Mouse (Mus musculus) hindbrain, embryonic 13.5 days (tissue): ENCODE data around the gene Trim10. TPM values are rescaled to one million over a fixed set of nuclear protein-coding genes. Genes with fewer than 3 reads are reported as not detected.
"Not testable (repeated sequence)": the region's sequence is repeated elsewhere in the genome, so short reads cannot be mapped to it uniquely, and the experiment has no call there.

Experiments used
- ATAC-seq: fragments of 200-750 bp; cut with Nextera tagmentation; 2 replicates; pipeline ENCODE4 v1.8.0; 2017; ENCODE audit warnings: moderate TSS enrichment; ENCODE audit not compliant: low FRiP score
- H3K27ac ChIP-seq: fragments of 300-500 bp; sonication (generic); 2 replicates; pipeline ENCODE4 v1.5.1; 2015; ENCODE audit warnings: inconsistent platforms, mild to moderate bottlenecking, moderate library complexity
- H3K27me3 ChIP-seq: fragments of 300-500 bp; sonication (generic); 2 replicates; pipeline ENCODE4 v1.6.1; 2015; ENCODE audit warnings: mild to moderate bottlenecking, inconsistent platforms
- H3K36me3 ChIP-seq: fragments of 300-500 bp; sonication (generic); 2 replicates; pipeline ENCODE4 v1.6.1; 2015; ENCODE audit warnings: mild to moderate bottlenecking, inconsistent platforms
- H3K4me1 ChIP-seq: fragments of 300-500 bp; sonication (generic); replicated peaks from 2 replicates; pipeline ENCODE4 v1.6.1; 2015; ENCODE audit warnings: inconsistent platforms
- H3K4me2 ChIP-seq: fragments of 300-500 bp; sonication (generic); 2 replicates; pipeline ENCODE4 v1.6.1; 2015; ENCODE audit warnings: inconsistent platforms, mild to moderate bottlenecking, moderate library complexity
- H3K4me3 ChIP-seq: fragments of 300-500 bp; sonication (generic); 2 replicates; pipeline ENCODE4 v1.5.1; 2015; ENCODE audit warnings: mild to moderate bottlenecking, inconsistent platforms
- H3K9ac ChIP-seq: fragments of 300-500 bp; sonication (generic); 2 replicates; pipeline ENCODE4 v1.6.1; 2015; ENCODE audit warnings: mild to moderate bottlenecking, inconsistent platforms
- H3K9me3 ChIP-seq: fragments of 300-500 bp; sonication (generic); 2 replicates; pipeline ENCODE4 v1.6.1; 2016; ENCODE audit warnings: inconsistent platforms
- WGBS: fragments of 180-500 bp; shearing (Covaris S2); methylation state at CpG from one replicate; pipeline ENCODE4 v1.1.7; 2015; 5-methylcytosine and 5-hydroxymethylcytosine counted together
- polyA plus RNA-seq: library from polyadenylated mRNA; unstranded; fragments of >200 nt; fragmentation: Nextera tagmentation; extraction: Ambion mirVana; gene quantifications from 2 replicates; pipeline ENCODE4 v1.2.1, GENCODE M21; 2015

Trim10 gene
- polyA plus RNA-seq = 1.3 and 1.8 TPM in 2 replicates

- Histone ChIP-seq H3K4me3 (no peak within 1 kb of the TSS), H3K9me3 (no peaks in the 10 kb centered on the region), H3K4me2 (no peak within 1 kb of the TSS), H3K27ac (no peak within 1 kb of the TSS), H3K9ac (no peak within 1 kb of the TSS), H3K36me3 (no peaks in the 10 kb centered on the region), H3K27me3 (peaks cover 25% of the 10 kb centered on the region), H3K4me1 (peaks cover 11% of the 10 kb centered on the region)
- no peak for ATAC-seq
- 80% methylated on average over 4 of the region's 4 CpGs for WGBS
These were observed at the start of gene Trim10 for GRCm38 (mm10) chr17:36869284-36869954. Trim10 (plus strand) TSS chr17:36869574.

DNA sequence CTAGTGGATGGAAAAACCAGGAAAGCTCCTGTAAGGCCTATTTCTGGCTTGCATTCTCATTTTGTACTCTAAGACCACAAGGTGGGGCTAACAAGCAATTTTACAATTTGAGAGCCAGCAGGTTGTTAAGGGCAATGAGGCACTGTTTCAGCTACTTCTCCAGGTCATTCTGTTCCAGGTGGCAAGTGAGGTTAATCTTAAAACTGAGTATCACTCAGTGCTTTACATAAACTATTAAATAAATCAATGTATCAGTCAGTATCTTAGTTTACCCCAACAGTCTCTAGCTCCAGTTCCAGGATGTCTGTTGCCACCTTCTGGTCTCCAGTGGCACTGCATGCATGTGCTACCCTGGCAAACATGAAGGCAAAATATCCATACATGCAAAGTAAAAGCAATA is 45.4 kb upstream of the Trim10 start:
- Histone ChIP-seq H3K4me3 (no peak overlapping the region), H3K4me1 (no peaks in the 10 kb centered on the region), H3K27me3 (0 out of 2 replicates have a peak, but pooled peaks cover 4% of the 10 kb centered on the region), H3K27ac (no peak overlapping the region), H3K4me2 (no peak overlapping the region), H3K36me3 (no peaks in the 10 kb centered on the region), H3K9me3 (no peaks in the 10 kb centered on the region), H3K9ac (no peak overlapping the region)
- ATAC-seq = no peak

- H3K4me1 ChIP-seq = no peaks in the 10 kb centered on the region
- no peaks in the 10 kb centered on the region for H3K36me3 ChIP-seq
- peak; percentile 79 for ATAC-seq
- no peak overlapping the region for H3K9ac ChIP-seq
- no peak overlapping the region for H3K27ac ChIP-seq
- 23% methylated on average over 4 of the region's 4 CpGs for WGBS
- peak overlapping the region; percentile 39 for H3K4me2 ChIP-seq
- 0 out of 2 replicates have a peak, but pooled peaks cover 4% of the 10 kb centered on the region for H3K27me3 ChIP-seq
- no peaks in the 10 kb centered on the region for H3K9me3 ChIP-seq
- H3K4me3 ChIP-seq = no peak overlapping the region
These were observed 43.8 kb upstream of the Trim10 start for GRCm38 (mm10) chr17:36825525-36825924.

DNA sequence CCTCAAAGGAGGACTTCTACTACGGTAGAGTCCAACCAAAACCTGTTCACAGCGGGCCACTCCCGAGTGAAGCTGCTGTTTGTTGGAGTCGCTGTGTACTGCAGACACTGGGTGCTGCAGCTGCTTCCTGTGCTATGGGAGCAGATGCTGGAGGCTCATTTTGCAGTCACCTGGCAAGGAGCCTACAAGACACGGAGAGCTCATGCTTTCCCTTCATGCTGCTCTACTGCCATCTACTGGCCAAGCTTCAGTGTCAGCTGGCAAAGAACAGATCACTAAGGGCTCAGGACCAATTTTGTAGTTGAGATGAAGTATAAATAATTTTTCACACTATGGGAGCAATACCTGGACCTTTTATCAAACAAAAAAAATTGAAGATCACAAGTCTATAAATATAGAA is 43.4 kb upstream of the Trim10 start:
- not testable (repeated sequence) for H3K9me3 ChIP-seq, H3K9ac ChIP-seq, H3K36me3 ChIP-seq, H3K27ac ChIP-seq, H3K27me3 ChIP-seq, H3K4me1 ChIP-seq
- Histone ChIP-seq H3K4me2 (peak overlapping the region; percentile 39), H3K4me3 (0 out of 2 replicates have a peak overlapping the region, but pooled peaks have one; percentile 7)
- WGBS = 16% methylated on average over 5 of the region's 5 CpGs
- ATAC-seq = peak; percentile 80

GRCm38 (mm10) chr17:36828488-36828887 is 40.9 kb upstream of the Trim10 start:
- Histone ChIP-seq H3K4me2 (no peak overlapping the region), H3K36me3 (no peaks in the 10 kb centered on the region), H3K9me3 (no peaks in the 10 kb centered on the region), H3K4me3 (no peak overlapping the region), H3K9ac (no peak overlapping the region), H3K27me3 (0 out of 2 replicates have a peak, but pooled peaks cover 4% of the 10 kb centered on the region), H3K4me1 (no peaks in the 10 kb centered on the region), H3K27ac (no peak overlapping the region)
- no peak for ATAC-seq
- WGBS = 91% methylated on average over 2 of the region's 2 CpGs

GRCm38 (mm10) chr17:36830470-36830869 is 38.9 kb upstream of the Trim10 start:
- no peak overlapping the region for H3K4me2 ChIP-seq
- H3K36me3 ChIP-seq = no peaks in the 10 kb centered on the region
- 0 out of 2 replicates have a peak, but pooled peaks cover 4% of the 10 kb centered on the region for H3K27me3 ChIP-seq
- no peak overlapping the region for H3K4me3 ChIP-seq
- WGBS = 80% methylated on average over 3 of the region's 3 CpGs
- H3K27ac ChIP-seq = no peak overlapping the region
- no peaks in the 10 kb centered on the region for H3K9me3 ChIP-seq
- no peak for ATAC-seq
- no peak overlapping the region for H3K9ac ChIP-seq
- H3K4me1 ChIP-seq = no peaks in the 10 kb centered on the region

DNA sequence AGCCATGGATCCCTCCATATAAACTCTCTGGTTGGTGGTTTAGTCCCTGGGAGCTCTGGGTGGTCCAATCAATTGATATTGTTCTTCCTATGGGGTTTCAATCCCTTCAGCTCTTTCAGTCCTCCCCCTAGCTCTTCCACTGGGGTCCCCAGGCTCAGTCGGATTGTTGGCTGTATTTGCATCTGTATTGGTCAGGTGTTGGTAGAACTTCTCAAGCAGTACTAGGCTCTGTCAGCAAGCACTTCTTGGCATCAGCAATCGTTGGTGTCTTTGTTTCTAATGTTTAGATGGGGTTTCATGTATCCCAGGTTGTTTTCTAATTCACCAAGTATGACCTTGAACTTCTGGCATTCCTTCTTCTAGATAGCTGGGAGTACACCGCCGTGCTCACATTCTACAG is 36.7 kb upstream of the Trim10 start:
- H3K4me2 ChIP-seq = no peak overlapping the region
- 58% methylated on average over 4 of the region's 4 CpGs for WGBS
- no peaks in the 10 kb centered on the region for H3K9me3 ChIP-seq
- no peak overlapping the region for H3K27ac ChIP-seq
- H3K9ac ChIP-seq = no peak overlapping the region
- 0 out of 2 replicates have a peak, but pooled peaks cover 4% of the 10 kb centered on the region for H3K27me3 ChIP-seq
- ATAC-seq = no peak
- H3K36me3 ChIP-seq = no peaks in the 10 kb centered on the region
- H3K4me3 ChIP-seq = no peak overlapping the region
- H3K4me1 ChIP-seq = peaks cover 10% of the 10 kb centered on the region

- WGBS = 36% methylated on average over 12 of the region's 12 CpGs
- Histone ChIP-seq H3K27me3 (no peaks in the 10 kb centered on the region), H3K9me3 (no peaks in the 10 kb centered on the region), H3K9ac (peak overlapping the region; percentile 88; the same call in 1 of the 2 replicates), H3K4me1 (peaks cover 25% of the 10 kb centered on the region), H3K27ac (peak overlapping the region; percentile 95), H3K36me3 (no peaks in the 10 kb centered on the region), H3K4me3 (peak overlapping the region; percentile 71; the same call in 1 of the 2 replicates), H3K4me2 (peak overlapping the region; percentile 61)
- peak; percentile 2; the same call in 1 of the 2 replicates for ATAC-seq
These were observed 33.6 kb upstream of the Trim10 start for GRCm38 (mm10) chr17:36835591-36836426.

DNA sequence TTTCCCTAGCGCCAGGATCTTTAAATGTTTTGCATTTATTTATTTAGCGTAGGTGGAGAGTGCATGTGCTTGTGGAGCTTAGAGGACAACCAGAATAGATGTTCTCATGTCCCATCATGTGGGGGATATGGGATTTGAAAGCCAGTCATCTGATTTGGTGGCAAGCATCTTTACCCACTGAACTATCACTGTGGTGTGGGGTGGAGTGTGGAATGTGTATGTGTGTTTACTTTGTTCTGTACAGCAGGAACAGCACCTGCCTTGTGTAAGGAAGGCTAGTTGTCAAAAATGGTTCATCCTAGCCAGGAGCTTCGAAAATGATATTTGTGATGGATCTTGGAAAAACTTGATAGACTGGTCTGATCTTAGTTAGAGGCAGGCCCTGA is 33.0 kb upstream of the Trim10 start:
- Histone ChIP-seq H3K9ac (peak overlapping the region; percentile 88), H3K4me1 (peaks cover 25% of the 10 kb centered on the region), H3K4me2 (peak overlapping the region; percentile 61), H3K9me3 (no peaks in the 10 kb centered on the region), H3K36me3 (no peaks in the 10 kb centered on the region), H3K27ac (peak overlapping the region; percentile 95), H3K27me3 (no peaks in the 10 kb centered on the region), H3K4me3 (peak overlapping the region; percentile 71)
- WGBS = 19% methylated on average over 3 of the region's 3 CpGs
- ATAC-seq = peak; percentile 66

GRCm38 (mm10) chr17:36836874-36837647 is 32.3 kb upstream of the Trim10 start, which contains the start of gene Trim26:
Trim26 (plus strand) TSS chr17:36837134.
- under 1% methylated on average over 58 of the region's 58 CpGs for WGBS
- peak within 1 kb of the TSS; percentile 95 for H3K27ac ChIP-seq
- ATAC-seq = peak; percentile 99

GRCm38 (mm10) chr17:36839001-36839400 is 30.4 kb upstream of the Trim10 start:
- Histone ChIP-seq H3K9ac (no peak overlapping the region), H3K4me1 (peaks cover 25% of the 10 kb centered on the region), H3K4me3 (no peak overlapping the region), H3K27me3 (no peaks in the 10 kb centered on the region), H3K36me3 (no peaks in the 10 kb centered on the region), H3K4me2 (no peak overlapping the region), H3K27ac (no peak overlapping the region), H3K9me3 (no peaks in the 10 kb centered on the region)
- no peak for ATAC-seq
- WGBS = 92% methylated on average over 5 of the region's 5 CpGs

More at GRCm38 (mm10) chr17:36836874-36837647, 32.3 kb upstream of the Trim10 start, which contains the start of gene Trim26:
- peak within 1 kb of the TSS; percentile 71 for H3K4me3 ChIP-seq
- peak within 1 kb of the TSS; percentile 88 for H3K9ac ChIP-seq
- H3K4me2 ChIP-seq = peak within 1 kb of the TSS; percentile 61
- no peaks in the 10 kb centered on the region for H3K27me3 ChIP-seq
- peaks cover 25% of the 10 kb centered on the region for H3K4me1 ChIP-seq
- H3K36me3 ChIP-seq = no peaks in the 10 kb centered on the region
- H3K9me3 ChIP-seq = no peaks in the 10 kb centered on the region

- Histone ChIP-seq H3K27me3 (no peaks in the 10 kb centered on the region), H3K27ac (no peak overlapping the region), H3K4me3 (no peak overlapping the region), H3K4me2 (no peak overlapping the region), H3K36me3 (no peaks in the 10 kb centered on the region), H3K9ac (no peak overlapping the region), H3K4me1 (peaks cover 25% of the 10 kb centered on the region), H3K9me3 (no peaks in the 10 kb centered on the region)
- 87% methylated on average over 3 of the region's 3 CpGs for WGBS
- ATAC-seq = no peak
These were observed 29.4 kb upstream of the Trim10 start for GRCm38 (mm10) chr17:36839931-36840330.
